Mouse (Mus musculus): Measurements from ENCODE around the gene Cdh22. TPM values are rescaled to one million over a fixed set of nuclear protein-coding genes. Genes with fewer than 3 reads are reported as not detected.

Cdh22 gene
- polyA plus RNA-seq, 1 experiment from 2014 or later = 3.4 TPM

GRCm38 (mm10) chr2:165210948-165211347, 23.7 kb downstream of the Cdh22 start:
- ATAC-seq (ENCODE audit: insufficient read depth, low FRiP score, low TSS enrichment) = no peak
- H3K27ac ChIP-seq (ENCODE audit: low read depth, low read length) = no peak overlapping the region
- under 1% methylated on average over 15 of the region's 15 CpGs for WGBS
- H3K4me1 ChIP-seq (ENCODE audit: control insufficient read depth, insufficient read depth, low read length) = peaks cover 29% of the 10 kb centered on the region
- peak; percentile 57 for DNase-seq (ENCODE audit: low spot score)
- no peaks in the 10 kb centered on the region for H3K9me3 ChIP-seq (ENCODE audit: control insufficient read depth, low read length)
- no peak overlapping the region for H3K9ac ChIP-seq (ENCODE audit: low read length)
- H3K4me2 ChIP-seq (ENCODE audit: low read depth) = peak overlapping the region; percentile 31
- no peak overlapping the region for H3K4me3 ChIP-seq (ENCODE audit: low read depth, low read length)
- peaks cover 71% of the 10 kb centered on the region for H3K27me3 ChIP-seq (ENCODE audit: control insufficient read depth, insufficient read depth, low read length)
- no peaks in the 10 kb centered on the region for H3K36me3 ChIP-seq (ENCODE audit: control insufficient read depth, insufficient read depth, low read length)

GRCm38 (mm10) chr2:165207689-165208088, 27.0 kb downstream of the Cdh22 start:
- 68% methylated on average over 11 of the region's 11 CpGs for WGBS
- no peaks in the 10 kb centered on the region for H3K9me3 ChIP-seq (ENCODE audit: control insufficient read depth, low read length)
- no peak for DNase-seq (ENCODE audit: low spot score)
- no peak overlapping the region for H3K9ac ChIP-seq (ENCODE audit: low read length)
- H3K4me2 ChIP-seq (ENCODE audit: low read depth) = no peak overlapping the region
- no peak for ATAC-seq (ENCODE audit: insufficient read depth, low FRiP score, low TSS enrichment)
- no peak overlapping the region for H3K27ac ChIP-seq (ENCODE audit: low read depth, low read length)
- no peak overlapping the region for H3K4me3 ChIP-seq (ENCODE audit: low read depth, low read length)
- no peaks in the 10 kb centered on the region for H3K36me3 ChIP-seq (ENCODE audit: control insufficient read depth, insufficient read depth, low read length)
- peaks cover 22% of the 10 kb centered on the region for H3K4me1 ChIP-seq (ENCODE audit: control insufficient read depth, insufficient read depth, low read length)
- H3K27me3 ChIP-seq (ENCODE audit: control insufficient read depth, insufficient read depth, low read length) = peaks cover 61% of the 10 kb centered on the region

- no peak overlapping the region for H3K27ac ChIP-seq (ENCODE audit: low read depth, low read length)
- 84% methylated on average over 4 of the region's 4 CpGs for WGBS
- H3K36me3 ChIP-seq (ENCODE audit: control insufficient read depth, insufficient read depth, low read length) = no peaks in the 10 kb centered on the region
- no peak overlapping the region for H3K4me2 ChIP-seq (ENCODE audit: low read depth)
- no peak for DNase-seq (ENCODE audit: low spot score)
- H3K9ac ChIP-seq (ENCODE audit: low read length) = no peak overlapping the region
- ATAC-seq (ENCODE audit: insufficient read depth, low FRiP score, low TSS enrichment) = no peak
- no peak overlapping the region for H3K4me3 ChIP-seq (ENCODE audit: low read depth, low read length)
- peaks cover 56% of the 10 kb centered on the region for H3K27me3 ChIP-seq (ENCODE audit: control insufficient read depth, insufficient read depth, low read length)
- H3K4me1 ChIP-seq (ENCODE audit: control insufficient read depth, insufficient read depth, low read length) = peaks cover 25% of the 10 kb centered on the region
- H3K9me3 ChIP-seq (ENCODE audit: control insufficient read depth, low read length) = no peaks in the 10 kb centered on the region
Observed at GRCm38 (mm10) chr2:165207086-165207485, 27.6 kb downstream of the Cdh22 start.

- H3K27ac ChIP-seq (ENCODE audit: low read depth, low read length) = no peak overlapping the region
- peaks cover 13% of the 10 kb centered on the region for H3K4me1 ChIP-seq (ENCODE audit: control insufficient read depth, insufficient read depth, low read length)
- ATAC-seq (ENCODE audit: insufficient read depth, low FRiP score, low TSS enrichment) (no peak), DNase-seq (ENCODE audit: low spot score) (no peak)
- 57% methylated on average over 6 of the region's 6 CpGs for WGBS
- H3K36me3 ChIP-seq (ENCODE audit: control insufficient read depth, insufficient read depth, low read length) = no peaks in the 10 kb centered on the region
- no peaks in the 10 kb centered on the region for H3K9me3 ChIP-seq (ENCODE audit: control insufficient read depth, low read length)
- H3K27me3 ChIP-seq (ENCODE audit: control insufficient read depth, insufficient read depth, low read length) = peaks cover 55% of the 10 kb centered on the region
- H3K9ac ChIP-seq (ENCODE audit: low read length) = no peak overlapping the region
- no peak overlapping the region for H3K4me3 ChIP-seq (ENCODE audit: low read depth, low read length)
- H3K4me2 ChIP-seq (ENCODE audit: low read depth) = no peak overlapping the region
Observed at GRCm38 (mm10) chr2:165205486-165205885, 29.2 kb downstream of the Cdh22 start.

GRCm38 (mm10) chr2:165204931-165205330, 29.7 kb downstream of the Cdh22 start:
- 28% methylated on average over 7 of the region's 7 CpGs for WGBS
- Histone ChIP-seq H3K4me1 (ENCODE audit: control insufficient read depth, insufficient read depth, low read length) (peaks cover 11% of the 10 kb centered on the region), H3K9me3 (ENCODE audit: control insufficient read depth, low read length) (no peaks in the 10 kb centered on the region), H3K36me3 (ENCODE audit: control insufficient read depth, insufficient read depth, low read length) (no peaks in the 10 kb centered on the region), H3K27ac (ENCODE audit: low read depth, low read length) (no peak overlapping the region), H3K4me2 (ENCODE audit: low read depth) (no peak overlapping the region), H3K9ac (ENCODE audit: low read length) (no peak overlapping the region), H3K4me3 (ENCODE audit: low read depth, low read length) (no peak overlapping the region), H3K27me3 (ENCODE audit: control insufficient read depth, insufficient read depth, low read length) (peaks cover 55% of the 10 kb centered on the region)
- ATAC-seq (ENCODE audit: insufficient read depth, low FRiP score, low TSS enrichment) (no peak), DNase-seq (ENCODE audit: low spot score) (peak; percentile 49)

GRCm38 (mm10) chr2:165201761-165202751, 32.6 kb downstream of the Cdh22 start:
- Histone ChIP-seq H3K27me3 (ENCODE audit: control insufficient read depth, insufficient read depth, low read length) (peaks cover 59% of the 10 kb centered on the region), H3K4me2 (ENCODE audit: low read depth) (peak overlapping the region; percentile 37), H3K36me3 (ENCODE audit: control insufficient read depth, insufficient read depth, low read length) (no peaks in the 10 kb centered on the region), H3K4me1 (ENCODE audit: control insufficient read depth, insufficient read depth, low read length) (peaks cover 11% of the 10 kb centered on the region), H3K9me3 (ENCODE audit: control insufficient read depth, low read length) (no peaks in the 10 kb centered on the region; the same call in 1 of the 2 replicates), H3K27ac (ENCODE audit: low read depth, low read length) (no peak overlapping the region), H3K4me3 (ENCODE audit: low read depth, low read length) (peak overlapping the region; percentile 5; the same call in 1 of the 2 replicates), H3K9ac (ENCODE audit: low read length) (no peak overlapping the region; the same call in 1 of the 2 replicates)
- WGBS = 3% methylated on average over 28 of the region's 28 CpGs
- peak; percentile 52 for DNase-seq (ENCODE audit: low spot score)
- no peak for ATAC-seq (ENCODE audit: insufficient read depth, low FRiP score, low TSS enrichment)

GRCm38 (mm10) chr2:165197546-165197945, 37.1 kb downstream of the Cdh22 start:
- Histone ChIP-seq H3K4me2 (ENCODE audit: low read depth) (no peak overlapping the region), H3K9me3 (ENCODE audit: control insufficient read depth, low read length) (no peaks in the 10 kb centered on the region; the same call in 1 of the 2 replicates), H3K4me1 (ENCODE audit: control insufficient read depth, insufficient read depth, low read length) (peaks cover 28% of the 10 kb centered on the region), H3K4me3 (ENCODE audit: low read depth, low read length) (no peak overlapping the region), H3K36me3 (ENCODE audit: control insufficient read depth, insufficient read depth, low read length) (no peaks in the 10 kb centered on the region), H3K27ac (ENCODE audit: low read depth, low read length) (no peak overlapping the region), H3K9ac (ENCODE audit: low read length) (no peak overlapping the region), H3K27me3 (ENCODE audit: control insufficient read depth, insufficient read depth, low read length) (peaks cover 74% of the 10 kb centered on the region)
- 79% methylated on average over 6 of the region's 6 CpGs for WGBS
- no peak for ATAC-seq (ENCODE audit: insufficient read depth, low FRiP score, low TSS enrichment)
- DNase-seq (ENCODE audit: low spot score) = no peak

GRCm38 (mm10) chr2:165195411-165196182, 39.1 kb downstream of the Cdh22 start:
- H3K9me3 ChIP-seq (ENCODE audit: control insufficient read depth, low read length) = no peaks in the 10 kb centered on the region; the same call in 1 of the 2 replicates
- WGBS = 1% methylated on average over 32 of the region's 32 CpGs
- H3K4me3 ChIP-seq (ENCODE audit: low read depth, low read length) = no peak overlapping the region
- H3K36me3 ChIP-seq (ENCODE audit: control insufficient read depth, insufficient read depth, low read length) = no peaks in the 10 kb centered on the region
- H3K9ac ChIP-seq (ENCODE audit: low read length) = no peak overlapping the region
- peak overlapping the region; percentile 6 for H3K4me2 ChIP-seq (ENCODE audit: low read depth)
- peak; percentile 82 for DNase-seq (ENCODE audit: low spot score)
- H3K27me3 ChIP-seq (ENCODE audit: control insufficient read depth, insufficient read depth, low read length) = peaks cover 77% of the 10 kb centered on the region
- ATAC-seq (ENCODE audit: insufficient read depth, low FRiP score, low TSS enrichment) = peak; percentile 91
- peak overlapping the region; percentile 74 for H3K27ac ChIP-seq (ENCODE audit: low read depth, low read length)
- H3K4me1 ChIP-seq (ENCODE audit: control insufficient read depth, insufficient read depth, low read length) = peaks cover 19% of the 10 kb centered on the region

Data from neural tube, embryonic 11.5 days (tissue).